Mouse (Mus musculus): ENCODE data around the gene Exoc3l2. TPM values are rescaled to one million over a fixed set of nuclear protein-coding genes. Genes with fewer than 3 reads are reported as not detected.

Exoc3l2 gene
- 0.11 and 0.19 TPM in 2 replicates for polyA plus RNA-seq (2015; fragmentation: Nextera tagmentation; extraction: Ambion mirVana)

GRCm38 (mm10) chr7:19462884-19463381 lies at the start of gene Exoc3l2:
Gene Exoc3l2 (plus strand): TSS chr7:19463331.
- Histone ChIP-seq H3K27ac (ENCODE audit: low read length) (no peak within 1 kb of the TSS), H3K4me2 (ENCODE audit: low read length) (no peak within 1 kb of the TSS), H3K4me3 (replicated peaks; ENCODE audit: low read length) (no peak within 1 kb of the TSS), H3K4me1 (replicated peaks; ENCODE audit: control insufficient read depth, insufficient read depth, low read length) (peaks cover 8% of the 10 kb centered on the region), H3K9me3 (ENCODE audit: control insufficient read depth, low read length) (no peaks in the 10 kb centered on the region), H3K9ac (replicated peaks; ENCODE audit: low read depth, low read length) (no peak within 1 kb of the TSS), H3K27me3 (replicated peaks; ENCODE audit: control insufficient read depth, insufficient read depth, low read length) (peaks cover 10% of the 10 kb centered on the region), H3K36me3 (ENCODE audit: control insufficient read depth, insufficient read depth) (no peaks in the 10 kb centered on the region)
- ATAC-seq, result no peak
- WGBS, result 24% methylated on average over 6 of the region's 6 CpGs

- Histone ChIP-seq H3K36me3 (ENCODE audit: control insufficient read depth, insufficient read depth) (no peaks in the 10 kb centered on the region), H3K27ac (ENCODE audit: low read length) (no peak overlapping the region), H3K27me3 (replicated peaks; ENCODE audit: control insufficient read depth, insufficient read depth, low read length) (peaks cover 4% of the 10 kb centered on the region), H3K4me1 (replicated peaks; ENCODE audit: control insufficient read depth, insufficient read depth, low read length) (no peaks in the 10 kb centered on the region), H3K9me3 (ENCODE audit: control insufficient read depth, low read length) (no peaks in the 10 kb centered on the region), H3K4me2 (ENCODE audit: low read length) (no peak overlapping the region), H3K9ac (replicated peaks; ENCODE audit: low read depth, low read length) (no peak overlapping the region), H3K4me3 (replicated peaks; ENCODE audit: low read length) (no peak overlapping the region)
- ATAC-seq, result no peak
- 86% methylated on average over 3 of the region's 3 CpGs for WGBS
Measured at GRCm38 (mm10) chr7:19413525-19413924, 49.6 kb upstream of the Exoc3l2 start.

DNA sequence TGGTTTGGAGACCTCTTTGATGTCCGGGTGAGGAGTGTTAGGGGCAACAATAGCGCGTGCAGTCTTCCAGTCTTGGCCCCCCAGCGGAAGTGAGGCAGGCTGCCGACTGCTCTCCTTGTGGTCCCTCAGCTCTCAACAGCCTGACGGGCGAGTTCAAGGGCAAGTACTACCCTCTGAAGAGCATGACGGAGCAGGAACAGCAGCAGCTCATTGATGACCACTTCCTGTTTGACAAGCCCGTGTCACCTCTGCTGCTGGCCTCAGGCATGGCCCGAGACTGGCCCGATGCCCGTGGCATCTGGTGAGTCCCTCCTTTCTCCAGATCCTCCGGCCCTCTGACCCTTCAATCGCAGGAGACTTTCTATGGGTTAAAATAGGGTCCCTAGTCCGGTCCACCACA lies 46.5 kb upstream of the Exoc3l2 start:
- H3K27me3 ChIP-seq (replicated peaks; ENCODE audit: control insufficient read depth, insufficient read depth, low read length), result peaks cover 16% of the 10 kb centered on the region
- H3K9ac ChIP-seq (replicated peaks; ENCODE audit: low read depth, low read length), result no peak overlapping the region
- no peak for ATAC-seq
- no peaks in the 10 kb centered on the region for H3K36me3 ChIP-seq (ENCODE audit: control insufficient read depth, insufficient read depth)
- no peaks in the 10 kb centered on the region for H3K9me3 ChIP-seq (ENCODE audit: control insufficient read depth, low read length)
- WGBS, result 80% methylated on average over 15 of the region's 15 CpGs
- no peak overlapping the region for H3K4me2 ChIP-seq (ENCODE audit: low read length)
- H3K4me3 ChIP-seq (replicated peaks; ENCODE audit: low read length), result no peak overlapping the region
- H3K27ac ChIP-seq (ENCODE audit: low read length), result no peak overlapping the region
- peaks cover 5% of the 10 kb centered on the region for H3K4me1 ChIP-seq (replicated peaks; ENCODE audit: control insufficient read depth, insufficient read depth, low read length)

- Histone ChIP-seq H3K4me1 (replicated peaks; ENCODE audit: control insufficient read depth, insufficient read depth, low read length) (peaks cover 5% of the 10 kb centered on the region), H3K36me3 (ENCODE audit: control insufficient read depth, insufficient read depth) (no peaks in the 10 kb centered on the region; the same call in 1 of the 2 replicates), H3K9ac (replicated peaks; ENCODE audit: low read depth, low read length) (no peak overlapping the region), H3K27ac (ENCODE audit: low read length) (no peak overlapping the region), H3K9me3 (ENCODE audit: control insufficient read depth, low read length) (no peaks in the 10 kb centered on the region), H3K4me2 (ENCODE audit: low read length) (no peak overlapping the region), H3K4me3 (replicated peaks; ENCODE audit: low read length) (no peak overlapping the region), H3K27me3 (replicated peaks; ENCODE audit: control insufficient read depth, insufficient read depth, low read length) (peaks cover 16% of the 10 kb centered on the region)
- 8% methylated on average over 28 of the region's 28 CpGs for WGBS
- no peak for ATAC-seq
Measured at GRCm38 (mm10) chr7:19420121-19420520, 43.0 kb upstream of the Exoc3l2 start.

- H3K4me1 ChIP-seq (replicated peaks; ENCODE audit: control insufficient read depth, insufficient read depth, low read length), result peaks cover 5% of the 10 kb centered on the region
- H3K4me2 ChIP-seq (ENCODE audit: low read length), result peak overlapping the region; percentile 87
- WGBS, result 12% methylated on average over 43 of the region's 43 CpGs
- peak overlapping the region; percentile 41 for H3K9ac ChIP-seq (replicated peaks; ENCODE audit: low read depth, low read length)
- H3K27me3 ChIP-seq (replicated peaks; ENCODE audit: control insufficient read depth, insufficient read depth, low read length), result peaks cover 16% of the 10 kb centered on the region
- H3K27ac ChIP-seq (ENCODE audit: low read length), result no peak overlapping the region
- ATAC-seq, result peak; percentile 96
- peak overlapping the region; percentile 44 for H3K4me3 ChIP-seq (replicated peaks; ENCODE audit: low read length)
- no peaks in the 10 kb centered on the region for H3K9me3 ChIP-seq (ENCODE audit: control insufficient read depth, low read length)
- H3K36me3 ChIP-seq (ENCODE audit: control insufficient read depth, insufficient read depth), result peaks cover 3% of the 10 kb centered on the region; the same call in 1 of the 2 replicates
Measured at GRCm38 (mm10) chr7:19420821-19421636, 42.1 kb upstream of the Exoc3l2 start.

GRCm38 (mm10) chr7:19423083-19423482 lies 40.0 kb upstream of the Exoc3l2 start:
- Histone ChIP-seq H3K36me3 (ENCODE audit: control insufficient read depth, insufficient read depth) (peaks cover 21% of the 10 kb centered on the region), H3K4me3 (replicated peaks; ENCODE audit: low read length) (no peak overlapping the region), H3K9ac (replicated peaks; ENCODE audit: low read depth, low read length) (no peak overlapping the region), H3K4me2 (ENCODE audit: low read length) (no peak overlapping the region), H3K27me3 (replicated peaks; ENCODE audit: control insufficient read depth, insufficient read depth, low read length) (peaks cover 16% of the 10 kb centered on the region), H3K9me3 (ENCODE audit: control insufficient read depth, low read length) (no peaks in the 10 kb centered on the region), H3K27ac (ENCODE audit: low read length) (no peak overlapping the region), H3K4me1 (replicated peaks; ENCODE audit: control insufficient read depth, insufficient read depth, low read length) (peaks cover 5% of the 10 kb centered on the region)
- WGBS, result 92% methylated on average over 3 of the region's 3 CpGs
- no peak for ATAC-seq

- Histone ChIP-seq H3K4me3 (replicated peaks; ENCODE audit: low read length) (no peak overlapping the region), H3K9ac (replicated peaks; ENCODE audit: low read depth, low read length) (no peak overlapping the region), H3K4me1 (replicated peaks; ENCODE audit: control insufficient read depth, insufficient read depth, low read length) (peaks cover 5% of the 10 kb centered on the region), H3K4me2 (ENCODE audit: low read length) (no peak overlapping the region), H3K9me3 (ENCODE audit: control insufficient read depth, low read length) (no peaks in the 10 kb centered on the region), H3K36me3 (ENCODE audit: control insufficient read depth, insufficient read depth) (peaks cover 27% of the 10 kb centered on the region), H3K27me3 (replicated peaks; ENCODE audit: control insufficient read depth, insufficient read depth, low read length) (peaks cover 7% of the 10 kb centered on the region), H3K27ac (ENCODE audit: low read length) (no peak overlapping the region)
- no peak for ATAC-seq
- 66% methylated on average over 4 of the region's 4 CpGs for WGBS
Measured at GRCm38 (mm10) chr7:19424051-19424450, 39.1 kb upstream of the Exoc3l2 start.

- H3K4me1 ChIP-seq (replicated peaks; ENCODE audit: control insufficient read depth, insufficient read depth, low read length), result peaks cover 2% of the 10 kb centered on the region; the same call in 1 of the 2 replicates
- ATAC-seq, result no peak
- no peaks in the 10 kb centered on the region for H3K27me3 ChIP-seq (replicated peaks; ENCODE audit: control insufficient read depth, insufficient read depth, low read length)
- 73% methylated on average over 6 of the region's 6 CpGs for WGBS
- H3K27ac ChIP-seq (ENCODE audit: low read length), result no peak overlapping the region
- peaks cover 33% of the 10 kb centered on the region for H3K36me3 ChIP-seq (ENCODE audit: control insufficient read depth, insufficient read depth)
- no peaks in the 10 kb centered on the region for H3K9me3 ChIP-seq (ENCODE audit: control insufficient read depth, low read length)
- H3K4me2 ChIP-seq (ENCODE audit: low read length), result no peak overlapping the region
- no peak overlapping the region for H3K4me3 ChIP-seq (replicated peaks; ENCODE audit: low read length)
- no peak overlapping the region for H3K9ac ChIP-seq (replicated peaks; ENCODE audit: low read depth, low read length)
Measured at GRCm38 (mm10) chr7:19426349-19426748, 36.8 kb upstream of the Exoc3l2 start.

GRCm38 (mm10) chr7:19426888-19427287 lies 36.2 kb upstream of the Exoc3l2 start:
- H3K4me2 ChIP-seq (ENCODE audit: low read length), result no peak overlapping the region
- H3K9ac ChIP-seq (replicated peaks; ENCODE audit: low read depth, low read length), result no peak overlapping the region
- WGBS, result 90% methylated on average over 6 of the region's 6 CpGs
- H3K4me3 ChIP-seq (replicated peaks; ENCODE audit: low read length), result no peak overlapping the region
- H3K27me3 ChIP-seq (replicated peaks; ENCODE audit: control insufficient read depth, insufficient read depth, low read length), result no peaks in the 10 kb centered on the region
- H3K9me3 ChIP-seq (ENCODE audit: control insufficient read depth, low read length), result no peaks in the 10 kb centered on the region
- ATAC-seq, result no peak
- peaks cover 38% of the 10 kb centered on the region for H3K36me3 ChIP-seq (ENCODE audit: control insufficient read depth, insufficient read depth)
- H3K27ac ChIP-seq (ENCODE audit: low read length), result no peak overlapping the region
- H3K4me1 ChIP-seq (replicated peaks; ENCODE audit: control insufficient read depth, insufficient read depth, low read length), result no peaks in the 10 kb centered on the region
